Mouse (Mus musculus): ENCODE results near the gene Parp6. TPM values are rescaled to one million over a fixed set of nuclear protein-coding genes. Genes with fewer than 3 reads are reported as not detected.
A peak's percentile ranks its signal among the peaks of the same experiment; 100 is the strongest.

Parp6 gene
- polyA plus RNA-seq (2015; fragmentation: Nextera tagmentation; extraction: Ambion mirVana), result 3.7 and 4.0 TPM in 2 replicates

GRCm38 (mm10) chr9:59616622-59617306 is at the start of gene Parp6:
Gene Parp6, plus strand, starts transcription at chr9:59617284.
- Histone ChIP-seq H3K9me3 (replicated peaks) (no peaks in the 10 kb centered on the region), H3K36me3 (replicated peaks) (no peaks in the 10 kb centered on the region), H3K27me3 (peaks cover 22% of the 10 kb centered on the region), H3K27ac (replicated peaks) (peak within 1 kb of the TSS; percentile 64), H3K4me3 (replicated peaks) (peak within 1 kb of the TSS; percentile 78), H3K4me2 (peak within 1 kb of the TSS; percentile 98), H3K9ac (peak within 1 kb of the TSS; percentile 81), H3K4me1 (replicated peaks) (peaks cover 19% of the 10 kb centered on the region)
- WGBS (ENCODE audit: insufficient replicate concordance), result under 1% methylated on average over 36 of the region's 36 CpGs
- peak; percentile 100 for ATAC-seq (ENCODE audit: insufficient read depth)

- H3K9me3 ChIP-seq (replicated peaks), result no peaks in the 10 kb centered on the region
- H3K27me3 ChIP-seq, result peaks cover 47% of the 10 kb centered on the region
- 0 out of 2 replicates have a peak, but pooled peaks cover 3% of the 10 kb centered on the region for H3K4me1 ChIP-seq (replicated peaks)
- WGBS (ENCODE audit: insufficient replicate concordance), result 47% methylated on average over 2 of the region's 2 CpGs
- no peak overlapping the region for H3K4me2 ChIP-seq
- no peak overlapping the region for H3K9ac ChIP-seq
- no peak for ATAC-seq (ENCODE audit: insufficient read depth)
- no peak overlapping the region for H3K27ac ChIP-seq (replicated peaks)
- no peak overlapping the region for H3K4me3 ChIP-seq (replicated peaks)
- no peaks in the 10 kb centered on the region for H3K36me3 ChIP-seq (replicated peaks)
Observed at GRCm38 (mm10) chr9:59571852-59572251, 45.2 kb upstream of the Parp6 start.

- no peak overlapping the region for H3K9ac ChIP-seq
- H3K36me3 ChIP-seq (replicated peaks), result no peaks in the 10 kb centered on the region
- peaks cover 17% of the 10 kb centered on the region for H3K4me1 ChIP-seq (replicated peaks)
- no peak overlapping the region for H3K27ac ChIP-seq (replicated peaks)
- peak overlapping the region; percentile 91 for H3K4me2 ChIP-seq
- H3K9me3 ChIP-seq (replicated peaks), result no peaks in the 10 kb centered on the region
- H3K27me3 ChIP-seq, result peaks cover 78% of the 10 kb centered on the region
- ATAC-seq (ENCODE audit: insufficient read depth), result no peak
- peak overlapping the region; percentile 59 for H3K4me3 ChIP-seq (replicated peaks)
- 15% methylated on average over 13 of the region's 13 CpGs for WGBS (ENCODE audit: insufficient replicate concordance)
Observed at GRCm38 (mm10) chr9:59577401-59577800, 39.7 kb upstream of the Parp6 start.

- no peaks in the 10 kb centered on the region for H3K9me3 ChIP-seq (replicated peaks)
- H3K27ac ChIP-seq (replicated peaks), result no peak within 1 kb of the TSS
- H3K27me3 ChIP-seq, result peaks cover 84% of the 10 kb centered on the region
- H3K4me2 ChIP-seq, result peak within 1 kb of the TSS; percentile 91
- ATAC-seq (ENCODE audit: insufficient read depth), result peak; percentile 92
- peak within 1 kb of the TSS; percentile 59 for H3K4me3 ChIP-seq (replicated peaks)
- WGBS (ENCODE audit: insufficient replicate concordance), result under 1% methylated on average over 61 of the region's 61 CpGs
- no peak within 1 kb of the TSS for H3K9ac ChIP-seq
- no peaks in the 10 kb centered on the region for H3K36me3 ChIP-seq (replicated peaks)
- H3K4me1 ChIP-seq (replicated peaks), result peaks cover 17% of the 10 kb centered on the region
Observed at GRCm38 (mm10) chr9:59577844-59578504, 39.1 kb upstream of the Parp6 start, which contains the start of gene Celf6. Gene Celf6, plus strand, starts transcription at chr9:59577917.

GRCm38 (mm10) chr9:59578505-59578867 is 38.6 kb upstream of the Parp6 start:
- Histone ChIP-seq H3K27me3 (peaks cover 87% of the 10 kb centered on the region), H3K4me2 (peak overlapping the region; percentile 91), H3K9me3 (replicated peaks) (no peaks in the 10 kb centered on the region), H3K4me3 (replicated peaks) (peak overlapping the region; percentile 59), H3K9ac (no peak overlapping the region), H3K36me3 (replicated peaks) (no peaks in the 10 kb centered on the region), H3K4me1 (replicated peaks) (peaks cover 17% of the 10 kb centered on the region), H3K27ac (replicated peaks) (no peak overlapping the region)
- no peak for ATAC-seq (ENCODE audit: insufficient read depth)
- 2% methylated on average over 20 of the region's 20 CpGs for WGBS (ENCODE audit: insufficient replicate concordance)

- H3K9me3 ChIP-seq (replicated peaks), result no peaks in the 10 kb centered on the region
- no peaks in the 10 kb centered on the region for H3K4me1 ChIP-seq (replicated peaks)
- WGBS (ENCODE audit: insufficient replicate concordance), result 4% methylated on average over 13 of the region's 13 CpGs
- H3K27ac ChIP-seq (replicated peaks), result no peak overlapping the region
- no peak overlapping the region for H3K4me3 ChIP-seq (replicated peaks)
- H3K36me3 ChIP-seq (replicated peaks), result no peaks in the 10 kb centered on the region
- H3K9ac ChIP-seq, result no peak overlapping the region
- H3K4me2 ChIP-seq, result peak overlapping the region; percentile 36
- no peak for ATAC-seq (ENCODE audit: insufficient read depth)
- H3K27me3 ChIP-seq, result peaks cover 98% of the 10 kb centered on the region
Observed at GRCm38 (mm10) chr9:59584871-59585308, 32.2 kb upstream of the Parp6 start.

- no peaks in the 10 kb centered on the region for H3K36me3 ChIP-seq (replicated peaks)
- ATAC-seq (ENCODE audit: insufficient read depth), result no peak
- H3K9ac ChIP-seq, result no peak overlapping the region
- H3K27me3 ChIP-seq, result peaks cover 93% of the 10 kb centered on the region
- H3K4me1 ChIP-seq (replicated peaks), result no peaks in the 10 kb centered on the region
- no peak overlapping the region for H3K27ac ChIP-seq (replicated peaks)
- H3K4me3 ChIP-seq (replicated peaks), result no peak overlapping the region
- WGBS (ENCODE audit: insufficient replicate concordance), result 52% methylated on average over 5 of the region's 5 CpGs
- H3K9me3 ChIP-seq (replicated peaks), result no peaks in the 10 kb centered on the region
- no peak overlapping the region for H3K4me2 ChIP-seq
Observed at GRCm38 (mm10) chr9:59588252-59588651, 28.8 kb upstream of the Parp6 start.

GRCm38 (mm10) chr9:59588710-59589671 is 28.1 kb upstream of the Parp6 start:
- Histone ChIP-seq H3K36me3 (replicated peaks) (no peaks in the 10 kb centered on the region), H3K27ac (replicated peaks) (no peak overlapping the region), H3K27me3 (peaks cover 85% of the 10 kb centered on the region), H3K4me3 (replicated peaks) (no peak overlapping the region), H3K9me3 (replicated peaks) (no peaks in the 10 kb centered on the region), H3K4me1 (replicated peaks) (no peaks in the 10 kb centered on the region), H3K9ac (no peak overlapping the region), H3K4me2 (no peak overlapping the region)
- 33% methylated on average over 12 of the region's 12 CpGs for WGBS (ENCODE audit: insufficient replicate concordance)
- no peak for ATAC-seq (ENCODE audit: insufficient read depth)

- H3K4me1 ChIP-seq (replicated peaks), result no peaks in the 10 kb centered on the region
- ATAC-seq (ENCODE audit: insufficient read depth), result no peak
- no peak overlapping the region for H3K4me2 ChIP-seq
- peaks cover 76% of the 10 kb centered on the region for H3K27me3 ChIP-seq
- H3K36me3 ChIP-seq (replicated peaks), result no peaks in the 10 kb centered on the region
- H3K4me3 ChIP-seq (replicated peaks), result no peak overlapping the region
- no peak overlapping the region for H3K27ac ChIP-seq (replicated peaks)
- H3K9ac ChIP-seq, result no peak overlapping the region
- H3K9me3 ChIP-seq (replicated peaks), result no peaks in the 10 kb centered on the region
- 31% methylated on average over 10 of the region's 10 CpGs for WGBS (ENCODE audit: insufficient replicate concordance)
Observed at GRCm38 (mm10) chr9:59589703-59590439, 27.2 kb upstream of the Parp6 start.

- Histone ChIP-seq H3K4me1 (replicated peaks) (no peaks in the 10 kb centered on the region), H3K9ac (no peak overlapping the region), H3K36me3 (replicated peaks) (no peaks in the 10 kb centered on the region), H3K4me3 (replicated peaks) (no peak overlapping the region), H3K27ac (replicated peaks) (no peak overlapping the region), H3K9me3 (replicated peaks) (no peaks in the 10 kb centered on the region), H3K4me2 (no peak overlapping the region), H3K27me3 (peaks cover 80% of the 10 kb centered on the region)
- ATAC-seq (ENCODE audit: insufficient read depth), result no peak
- 60% methylated on average over 8 of the region's 8 CpGs for WGBS (ENCODE audit: insufficient replicate concordance)
Observed at GRCm38 (mm10) chr9:59601661-59602060, 15.4 kb upstream of the Parp6 start.

Measured in liver, embryonic 15.5 days (tissue).